Comparison of ENCODE assay signal across 8 mouse cellular contexts in the genomic region with DNA sequence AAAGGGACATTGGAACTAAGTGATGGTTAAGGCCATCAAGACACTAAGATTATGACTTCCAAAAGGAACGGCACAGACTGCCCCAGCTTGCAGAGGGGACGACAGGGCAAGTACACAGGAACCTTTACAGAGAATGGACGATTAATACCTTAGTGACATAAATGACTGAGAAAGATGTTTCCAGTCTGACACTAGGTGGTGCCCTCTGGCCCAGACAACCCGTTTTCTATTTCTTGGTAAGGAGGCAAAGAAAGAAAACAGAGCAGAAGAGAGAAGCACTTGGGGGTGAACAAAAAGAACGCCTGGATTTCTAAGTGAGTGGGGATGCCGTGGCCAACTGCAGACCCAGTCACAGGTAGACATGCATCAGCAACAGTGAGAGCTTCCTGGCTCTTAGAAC. TPM values are rescaled to one million over a fixed set of nuclear protein-coding genes. Genes with fewer than 3 reads are reported as not detected.
DNase-seq lines count a peak whose midpoint lies in the region; ATAC-seq lines count a peak whose summit lies in the region.

No protein-coding gene starts in this region.

- H3K4me2 ChIP-seq in forebrain, embryonic 13.5 days, result peak overlapping the region; percentile 81
- peak overlapping the region; percentile 77; the same call in 1 of the 2 replicates for H3K4me2 ChIP-seq in intestine, embryonic 15.5 days (replicated peaks)
- peak overlapping the region; percentile 78 for H3K4me2 ChIP-seq in liver, embryonic 16.5 days (ENCODE audit: low read depth, low read length)
- peak overlapping the region; percentile 72 for H3K4me2 ChIP-seq in neural tube, embryonic 13.5 days

- no peak for DNase-seq in cerebellum, adult 11-12 months
- peak; percentile 46 for DNase-seq in c-Kit-negative CD71-positive TER-119-positive erythroid progenitor cells, embryonic 14.5 days (ENCODE audit: low read depth, low spot score)
- no peak for DNase-seq in testis, postnatal 10 days (ENCODE audit: low spot score)

- no peaks in the 10 kb centered on the region for H3K36me3 ChIP-seq in forebrain, embryonic 13.5 days (ENCODE audit: poor library complexity, severe bottlenecking)
- H3K36me3 ChIP-seq in intestine, embryonic 15.5 days, result no peaks in the 10 kb centered on the region
- no peaks in the 10 kb centered on the region for H3K36me3 ChIP-seq in liver, embryonic 16.5 days (ENCODE audit: control insufficient read depth, insufficient read depth)
- no peaks in the 10 kb centered on the region for H3K36me3 ChIP-seq in neural tube, embryonic 13.5 days

- H3K9me3 ChIP-seq in forebrain, embryonic 13.5 days (replicated peaks), result no peaks in the 10 kb centered on the region
- no peaks in the 10 kb centered on the region for H3K9me3 ChIP-seq in intestine, embryonic 15.5 days
- no peaks in the 10 kb centered on the region for H3K9me3 ChIP-seq in liver, embryonic 16.5 days (replicated peaks; ENCODE audit: control insufficient read depth, low read length)
- H3K9me3 ChIP-seq in neural tube, embryonic 13.5 days, result no peaks in the 10 kb centered on the region

- no peak overlapping the region for H3K27ac ChIP-seq in forebrain, embryonic 13.5 days
- H3K27ac ChIP-seq in intestine, embryonic 15.5 days, result no peak overlapping the region
- H3K27ac ChIP-seq in liver, embryonic 16.5 days (ENCODE audit: low read length), result peak overlapping the region; percentile 85
- H3K27ac ChIP-seq in neural tube, embryonic 13.5 days (replicated peaks), result no peak overlapping the region

- H3K9ac ChIP-seq in forebrain, embryonic 13.5 days, result 0 out of 2 replicates have a peak overlapping the region, but pooled peaks have one; percentile 30
- H3K9ac ChIP-seq in intestine, embryonic 15.5 days, result no peak overlapping the region
- peak overlapping the region; percentile 98 for H3K9ac ChIP-seq in liver, embryonic 16.5 days (ENCODE audit: low read depth, low read length)
- peak overlapping the region; percentile 41 for H3K9ac ChIP-seq in neural tube, embryonic 13.5 days

- peaks cover 25% of the 10 kb centered on the region for H3K4me1 ChIP-seq in forebrain, embryonic 13.5 days
- peaks cover 10% of the 10 kb centered on the region for H3K4me1 ChIP-seq in intestine, embryonic 15.5 days (replicated peaks)
- peaks cover 47% of the 10 kb centered on the region for H3K4me1 ChIP-seq in liver, embryonic 16.5 days (ENCODE audit: control insufficient read depth, low read depth, low read length)
- peaks cover 38% of the 10 kb centered on the region for H3K4me1 ChIP-seq in neural tube, embryonic 13.5 days (replicated peaks)

- H3K4me3 ChIP-seq in forebrain, embryonic 13.5 days, result 0 out of 2 replicates have a peak overlapping the region, but pooled peaks have one; percentile 85
- no peak overlapping the region for H3K4me3 ChIP-seq in intestine, embryonic 15.5 days (replicated peaks)
- H3K4me3 ChIP-seq in liver, embryonic 16.5 days (ENCODE audit: low read depth, low read length), result peak overlapping the region; percentile 96
- H3K4me3 ChIP-seq in neural tube, embryonic 13.5 days, result 0 out of 2 replicates have a peak overlapping the region, but pooled peaks have one; percentile 13

- H3K27me3 ChIP-seq in forebrain, embryonic 13.5 days, result no peaks in the 10 kb centered on the region
- no peaks in the 10 kb centered on the region for H3K27me3 ChIP-seq in intestine, embryonic 15.5 days (replicated peaks)
- no peaks in the 10 kb centered on the region for H3K27me3 ChIP-seq in liver, embryonic 16.5 days (ENCODE audit: control insufficient read depth, insufficient read depth, low read depth, low read length)
- no peaks in the 10 kb centered on the region for H3K27me3 ChIP-seq in neural tube, embryonic 13.5 days

- 0 out of 2 replicates have a peak, but pooled peaks have one; percentile 27 for ATAC-seq in cerebellum, adult (ENCODE audit: insufficient number of reproducible peaks, low FRiP score, low TSS enrichment)
- no peak for ATAC-seq in forebrain, embryonic 13.5 days
- no peak for ATAC-seq in intestine, embryonic 15.5 days
- ATAC-seq in liver, embryonic 16.5 days (ENCODE audit: low read depth), result no peak
- no peak for ATAC-seq in neural tube, embryonic 13.5 days (ENCODE audit: low read depth)

- WGBS in forebrain, embryonic 13.5 days, result 27% methylated on average over 6 of the region's 6 CpGs
- whole genome bisulfite sequencing in intestine, embryonic 15.5 days, result 20% methylated on average over 6 of the region's 6 CpGs
- 8% methylated on average over 6 of the region's 6 CpGs for WGBS in liver, embryonic 16.5 days (ENCODE audit: insufficient replicate concordance)
- 22% methylated on average over 6 of the region's 6 CpGs for WGBS in neural tube, embryonic 13.5 days

RNA-seq across cellular contexts. Expression of a gene that starts 2.2 kb away (rescaled TPM):
- polyA plus RNA-seq in forebrain, embryonic 13.5 days (2015; fragmentation: Nextera tagmentation; extraction: Ambion mirVana), result 23.8 and 25.7 TPM in 2 replicates
- polyA plus RNA-seq in intestine, embryonic 15.5 days (2015; fragmentation: Nextera tagmentation; extraction: Ambion mirVana), result 23.8 and 26.3 TPM in 2 replicates
- polyA plus RNA-seq in liver, embryonic 16.5 days (2015; fragmentation: Nextera tagmentation; extraction: Ambion mirVana), result 30.8 and 32.3 TPM in 2 replicates
- 26.9 and 31.1 TPM in 2 replicates for polyA plus RNA-seq in neural tube, embryonic 13.5 days (2015; fragmentation: Nextera tagmentation; extraction: Ambion mirVana)
